Mouse (Mus musculus) forebrain, embryonic 15.5 days (tissue): Measurements from ENCODE around the gene Nt5e. TPM values are rescaled to one million over a fixed set of nuclear protein-coding genes. Genes with fewer than 3 reads are reported as not detected.

Experiments
- ATAC-seq: fragments of 200-750 bp; cut with Nextera tagmentation; replicated peaks from 2 replicates; pipeline ENCODE4 v1.8.0; 2017; ENCODE audit warnings: mild to moderate bottlenecking, moderate TSS enrichment, moderate library complexity
- H3K27ac ChIP-seq: fragments of 300-500 bp; sonication (generic); replicated peaks from 2 replicates; pipeline ENCODE4 v1.5.1; 2015; ENCODE audit warnings: mild to moderate bottlenecking, inconsistent platforms
- H3K27me3 ChIP-seq: fragments of 300-500 bp; sonication (generic); 2 replicates; pipeline ENCODE4 v1.6.1; 2015; ENCODE audit warnings: inconsistent platforms
- H3K36me3 ChIP-seq: fragments of 300-500 bp; sonication (generic); 2 replicates; pipeline ENCODE4 v1.6.1; 2015; ENCODE audit warnings: mild to moderate bottlenecking, inconsistent platforms
- H3K4me1 ChIP-seq: fragments of 300-500 bp; sonication (generic); 2 replicates; pipeline ENCODE4 v1.6.1; 2015; ENCODE audit warnings: inconsistent platforms
- H3K4me2 ChIP-seq: fragments of 300-500 bp; sonication (generic); replicated peaks from 2 replicates; pipeline ENCODE4 v1.6.1; 2015; ENCODE audit warnings: mild to moderate bottlenecking, inconsistent platforms
- H3K4me3 ChIP-seq: fragments of 300-500 bp; sonication (generic); 2 replicates; pipeline ENCODE4 v1.5.1; 2015; ENCODE audit warnings: mild to moderate bottlenecking, inconsistent platforms
- H3K9ac ChIP-seq: fragments of 300-500 bp; sonication (generic); replicated peaks from 2 replicates; pipeline ENCODE4 v1.6.1; 2015; ENCODE audit warnings: mild to moderate bottlenecking, inconsistent platforms
- H3K9me3 ChIP-seq: fragments of 300-500 bp; sonication (generic); 2 replicates; pipeline ENCODE4 v1.6.1; 2016; ENCODE audit warnings: inconsistent platforms
- WGBS: fragments of 180-500 bp; shearing (Covaris S2); methylation state at CpG from one replicate; pipeline ENCODE4 v1.1.7; 2015; ENCODE audit warnings: mixed read lengths; 5-methylcytosine and 5-hydroxymethylcytosine counted together
- polyA plus RNA-seq: library from polyadenylated mRNA; unstranded; fragments of >200 nt; fragmentation: Nextera tagmentation; extraction: Ambion mirVana; gene quantifications from 2 replicates; pipeline ENCODE4 v1.2.1, GENCODE M21; 2015

Nt5e gene
- polyA plus RNA-seq, 1 experiment from 2014 or later: 0.75 TPM

GRCm38 (mm10) chr9:88350317-88350716, 23.3 kb downstream of the Nt5e start:
- no peak overlapping the region for H3K9ac ChIP-seq
- no peak overlapping the region for H3K27ac ChIP-seq
- H3K36me3 ChIP-seq: no peaks in the 10 kb centered on the region
- H3K9me3 ChIP-seq: no peaks in the 10 kb centered on the region
- no peaks in the 10 kb centered on the region for H3K4me1 ChIP-seq
- 69% methylated on average over 1 of the region's 1 CpGs for WGBS
- H3K4me2 ChIP-seq: no peak overlapping the region
- H3K4me3 ChIP-seq: no peak overlapping the region
- no peak for ATAC-seq
- H3K27me3 ChIP-seq: no peaks in the 10 kb centered on the region

- H3K9ac ChIP-seq: no peak overlapping the region
- H3K9me3 ChIP-seq: no peaks in the 10 kb centered on the region
- no peaks in the 10 kb centered on the region for H3K4me1 ChIP-seq
- H3K36me3 ChIP-seq: no peaks in the 10 kb centered on the region
- no peak for ATAC-seq
- H3K27ac ChIP-seq: no peak overlapping the region
- H3K4me3 ChIP-seq: no peak overlapping the region
- H3K4me2 ChIP-seq: no peak overlapping the region
- no peaks in the 10 kb centered on the region for H3K27me3 ChIP-seq
- WGBS: 78% methylated on average over 3 of the region's 3 CpGs
Observed at GRCm38 (mm10) chr9:88351163-88351562, 24.2 kb downstream of the Nt5e start.

GRCm38 (mm10) chr9:88352741-88353140, 25.7 kb downstream of the Nt5e start:
- 47% methylated on average over 6 of the region's 6 CpGs for WGBS
- H3K4me2 ChIP-seq: no peak overlapping the region
- H3K4me1 ChIP-seq: no peaks in the 10 kb centered on the region
- no peaks in the 10 kb centered on the region for H3K27me3 ChIP-seq
- no peak overlapping the region for H3K4me3 ChIP-seq
- no peak for ATAC-seq
- no peak overlapping the region for H3K27ac ChIP-seq
- no peak overlapping the region for H3K9ac ChIP-seq
- H3K36me3 ChIP-seq: no peaks in the 10 kb centered on the region
- no peaks in the 10 kb centered on the region for H3K9me3 ChIP-seq

- Histone ChIP-seq H3K27me3 (no peaks in the 10 kb centered on the region), H3K27ac (no peak overlapping the region), H3K9ac (no peak overlapping the region), H3K4me1 (no peaks in the 10 kb centered on the region), H3K9me3 (no peaks in the 10 kb centered on the region), H3K4me2 (no peak overlapping the region), H3K4me3 (no peak overlapping the region), H3K36me3 (no peaks in the 10 kb centered on the region)
- no peak for ATAC-seq
- WGBS: 94% methylated on average over 7 of the region's 7 CpGs
Observed at GRCm38 (mm10) chr9:88353459-88353858, 26.5 kb downstream of the Nt5e start.

GRCm38 (mm10) chr9:88357173-88357572, 30.2 kb downstream of the Nt5e start:
- Histone ChIP-seq H3K9ac (no peak overlapping the region), H3K27me3 (no peaks in the 10 kb centered on the region), H3K4me2 (no peak overlapping the region), H3K27ac (no peak overlapping the region), H3K9me3 (no peaks in the 10 kb centered on the region), H3K36me3 (no peaks in the 10 kb centered on the region), H3K4me1 (peaks cover 6% of the 10 kb centered on the region; the same call in 1 of the 2 replicates), H3K4me3 (no peak overlapping the region)
- ATAC-seq: no peak
- WGBS: 63% methylated on average over 3 of the region's 3 CpGs

GRCm38 (mm10) chr9:88359140-88359539, 32.1 kb downstream of the Nt5e start:
- no peaks in the 10 kb centered on the region for H3K9me3 ChIP-seq
- no peak overlapping the region for H3K4me2 ChIP-seq
- 81% methylated on average over 2 of the region's 2 CpGs for WGBS
- H3K4me1 ChIP-seq: peaks cover 8% of the 10 kb centered on the region; the same call in 1 of the 2 replicates
- H3K4me3 ChIP-seq: no peak overlapping the region
- no peak overlapping the region for H3K9ac ChIP-seq
- ATAC-seq: no peak
- H3K27me3 ChIP-seq: no peaks in the 10 kb centered on the region
- no peak overlapping the region for H3K27ac ChIP-seq
- H3K36me3 ChIP-seq: no peaks in the 10 kb centered on the region

GRCm38 (mm10) chr9:88361211-88361909, 34.4 kb downstream of the Nt5e start:
- Histone ChIP-seq H3K4me1 (peaks cover 8% of the 10 kb centered on the region; the same call in 1 of the 2 replicates), H3K4me2 (no peak overlapping the region), H3K27me3 (no peaks in the 10 kb centered on the region), H3K4me3 (no peak overlapping the region), H3K9ac (no peak overlapping the region), H3K36me3 (no peaks in the 10 kb centered on the region), H3K9me3 (no peaks in the 10 kb centered on the region), H3K27ac (no peak overlapping the region)
- WGBS: 75% methylated on average over 14 of the region's 14 CpGs
- ATAC-seq: 0 out of 2 replicates have a peak, but pooled peaks have one; percentile 34

- 15% methylated on average over 5 of the region's 5 CpGs for WGBS
- Histone ChIP-seq H3K4me3 (no peak overlapping the region), H3K36me3 (no peaks in the 10 kb centered on the region), H3K9me3 (no peaks in the 10 kb centered on the region), H3K27ac (no peak overlapping the region), H3K4me2 (no peak overlapping the region), H3K27me3 (no peaks in the 10 kb centered on the region), H3K9ac (no peak overlapping the region), H3K4me1 (peaks cover 8% of the 10 kb centered on the region; the same call in 1 of the 2 replicates)
- 0 out of 2 replicates have a peak, but pooled peaks have one; percentile 59 for ATAC-seq
Observed at GRCm38 (mm10) chr9:88362055-88362850, 35.3 kb downstream of the Nt5e start.

GRCm38 (mm10) chr9:88363102-88363501, 36.1 kb downstream of the Nt5e start:
- no peak for ATAC-seq
- no peaks in the 10 kb centered on the region for H3K36me3 ChIP-seq
- no peak overlapping the region for H3K27ac ChIP-seq
- no peak overlapping the region for H3K4me3 ChIP-seq
- 88% methylated on average over 3 of the region's 3 CpGs for WGBS
- peaks cover 8% of the 10 kb centered on the region; the same call in 1 of the 2 replicates for H3K4me1 ChIP-seq
- no peaks in the 10 kb centered on the region for H3K27me3 ChIP-seq
- H3K4me2 ChIP-seq: no peak overlapping the region
- H3K9me3 ChIP-seq: no peaks in the 10 kb centered on the region
- no peak overlapping the region for H3K9ac ChIP-seq

GRCm38 (mm10) chr9:88366308-88366707, 39.3 kb downstream of the Nt5e start:
- no peaks in the 10 kb centered on the region for H3K27me3 ChIP-seq
- H3K27ac ChIP-seq: no peak overlapping the region
- H3K9me3 ChIP-seq: no peaks in the 10 kb centered on the region
- WGBS: 81% methylated on average over 4 of the region's 4 CpGs
- H3K4me2 ChIP-seq: no peak overlapping the region
- H3K4me3 ChIP-seq: no peak overlapping the region
- H3K36me3 ChIP-seq: no peaks in the 10 kb centered on the region
- ATAC-seq: no peak
- peaks cover 8% of the 10 kb centered on the region; the same call in 1 of the 2 replicates for H3K4me1 ChIP-seq
- H3K9ac ChIP-seq: no peak overlapping the region

GRCm38 (mm10) chr9:88366819-88367218, 39.8 kb downstream of the Nt5e start:
- Histone ChIP-seq H3K27ac (no peak overlapping the region), H3K4me3 (no peak overlapping the region), H3K4me1 (peaks cover 4% of the 10 kb centered on the region; the same call in 1 of the 2 replicates), H3K4me2 (no peak overlapping the region), H3K9me3 (no peaks in the 10 kb centered on the region), H3K27me3 (no peaks in the 10 kb centered on the region), H3K36me3 (no peaks in the 10 kb centered on the region), H3K9ac (no peak overlapping the region)
- ATAC-seq: no peak
- WGBS: 92% methylated on average over 4 of the region's 4 CpGs

GRCm38 (mm10) chr9:88367322-88367721, 40.3 kb downstream of the Nt5e start:
- Histone ChIP-seq H3K9me3 (no peaks in the 10 kb centered on the region), H3K27me3 (no peaks in the 10 kb centered on the region), H3K4me1 (no peaks in the 10 kb centered on the region), H3K9ac (no peak overlapping the region), H3K27ac (no peak overlapping the region), H3K4me2 (no peak overlapping the region), H3K36me3 (no peaks in the 10 kb centered on the region), H3K4me3 (no peak overlapping the region)
- no peak for ATAC-seq
- 90% methylated on average over 5 of the region's 5 CpGs for WGBS
